Mouse (Mus musculus): ENCODE data around the gene Parva. TPM values are rescaled to one million over a fixed set of nuclear protein-coding genes. Genes with fewer than 3 reads are reported as not detected.

Gene Parva
- total RNA-seq, 4 experiments from 2014 or later: 84.9 to 116 (median 99.1) TPM

- no peak for DNase-seq
These were observed 176.9 kb downstream of the Parva start for GRCm38 (mm10) chr7:112604209-112604608.

- DNase-seq: no peak
These were observed 186.9 kb downstream of the Parva start for GRCm38 (mm10) chr7:112614046-112614790.

GRCm38 (mm10) chr7:112614791-112615668, 187.7 kb downstream of the Parva start:
- DNase-seq: peak; percentile 44

GRCm38 (mm10) chr7:112620322-112621179, 193.2 kb downstream of the Parva start:
- DNase-seq: no peak

GRCm38 (mm10) chr7:112627481-112627880, 200.2 kb downstream of the Parva start:
- no peak for DNase-seq

- DNase-seq: no peak
These were observed 207.4 kb downstream of the Parva start for GRCm38 (mm10) chr7:112634505-112635213.

GRCm38 (mm10) chr7:112635936-112636335, 208.6 kb downstream of the Parva start:
- DNase-seq: no peak

Other genes with a start within 250 kb of the Parva start
- gene Mical2, start 201.6 kb upstream of the Parva start, total RNA-seq (2022): 10 to 100 TPM in 2 of 4 experiments, 1 to 10 TPM in 2; 7.7 to 16.3 (median 10.9) TPM